Mouse (Mus musculus) stomach, embryonic 14.5 days (tissue): Measurements from ENCODE around the gene Tubgcp5. TPM values are rescaled to one million over a fixed set of nuclear protein-coding genes. Genes with fewer than 3 reads are reported as not detected.

Experiments used
- ATAC-seq: fragments of 200-750 bp; cut with Nextera tagmentation; 2 replicates; pipeline ENCODE4 v1.8.0; 2017; ENCODE audit warnings: low read depth, moderate TSS enrichment; ENCODE audit not compliant: insufficient number of reproducible peaks, insufficient read depth, low FRiP score
- H3K27ac ChIP-seq: fragments of 300-500 bp; sonication (generic); 2 replicates; pipeline ENCODE4 v1.5.1; 2014; ENCODE audit warnings: mild to moderate bottlenecking, low read length, moderate library complexity, mixed read lengths
- H3K27me3 ChIP-seq: fragments of 300-500 bp; sonication (generic); 2 replicates; pipeline ENCODE4 v1.6.1; 2014; ENCODE audit warnings: low read length, control low read depth, mixed read lengths; ENCODE audit not compliant: control insufficient read depth, insufficient read depth
- H3K36me3 ChIP-seq: fragments of 300-500 bp; sonication (generic); 2 replicates; pipeline ENCODE4 v1.6.1; 2014; ENCODE audit warnings: mild to moderate bottlenecking, control low read depth, low read length, moderate library complexity, mixed read lengths; ENCODE audit not compliant: control insufficient read depth, insufficient read depth
- H3K4me1 ChIP-seq: fragments of 300-500 bp; sonication (generic); 2 replicates; pipeline ENCODE4 v1.6.1; 2014; ENCODE audit warnings: low read length, control low read depth, mixed read lengths; ENCODE audit not compliant: control insufficient read depth, insufficient read depth
- H3K4me2 ChIP-seq: fragments of 300-500 bp; sonication (generic); replicated peaks from 2 replicates; pipeline ENCODE4 v1.6.1; 2014; ENCODE audit warnings: low read depth, low read length, control low read depth
- H3K4me3 ChIP-seq: fragments of 300-500 bp; sonication (generic); 2 replicates; pipeline ENCODE4 v1.5.1; 2014; ENCODE audit warnings: low read depth, low read length, control low read depth
- H3K9ac ChIP-seq: fragments of 300-500 bp; sonication (generic); replicated peaks from 2 replicates; pipeline ENCODE4 v1.6.1; 2014; ENCODE audit warnings: low read depth, mild to moderate bottlenecking, control low read depth, low read length, moderate library complexity, mixed read lengths
- H3K9me3 ChIP-seq: fragments of 300-500 bp; sonication (generic); 2 replicates; pipeline ENCODE4 v1.6.1; 2016; ENCODE audit warnings: low read depth, low read length, control low read depth; ENCODE audit not compliant: control insufficient read depth
- WGBS: fragments of 180-500 bp; shearing (Covaris S2); extraction: QIAGEN DNeasy Blood & Tissue Kit; methylation state at CpG from one replicate; pipeline ENCODE4 v1.1.7; 2014; 5-methylcytosine and 5-hydroxymethylcytosine counted together
- polyA plus RNA-seq: library from polyadenylated mRNA; unstranded; fragments of >200 nt; fragmentation: Nextera tagmentation; extraction: Ambion mirVana; gene quantifications from 2 replicates; pipeline ENCODE4 v1.2.1, GENCODE M21; 2014

Gene Tubgcp5
- polyA plus RNA-seq, result 36.1 and 37.0 TPM in 2 replicates

- Histone ChIP-seq H3K9me3 (no peaks in the 10 kb centered on the region), H3K9ac (peak within 1 kb of the TSS; percentile 89), H3K4me3 (peak within 1 kb of the TSS; percentile 76), H3K4me2 (peak within 1 kb of the TSS; percentile 74), H3K27me3 (no peaks in the 10 kb centered on the region), H3K4me1 (peaks cover 6% of the 10 kb centered on the region), H3K27ac (peak within 1 kb of the TSS; percentile 74), H3K36me3 (peaks cover 24% of the 10 kb centered on the region)
- under 1% methylated on average over 51 of the region's 51 CpGs for WGBS
- ATAC-seq, result peak; percentile 100
These were observed at the start of gene Tubgcp5 for GRCm38 (mm10) chr7:55793952-55794603. TSS of gene Tubgcp5 (plus strand) at chr7:55794154.

- no peaks in the 10 kb centered on the region for H3K4me1 ChIP-seq
- ATAC-seq, result no peak
- H3K4me2 ChIP-seq, result no peak overlapping the region
- H3K36me3 ChIP-seq, result no peaks in the 10 kb centered on the region
- H3K9me3 ChIP-seq, result no peaks in the 10 kb centered on the region
- no peak overlapping the region for H3K9ac ChIP-seq
- H3K4me3 ChIP-seq, result no peak overlapping the region
- no peaks in the 10 kb centered on the region for H3K27me3 ChIP-seq
- 67% methylated on average over 10 of the region's 10 CpGs for WGBS
- no peak overlapping the region for H3K27ac ChIP-seq
These were observed 49.3 kb upstream of the Tubgcp5 start for GRCm38 (mm10) chr7:55744566-55745220.

- no peaks in the 10 kb centered on the region for H3K27me3 ChIP-seq
- ATAC-seq, result no peak
- H3K9ac ChIP-seq, result no peak overlapping the region
- H3K36me3 ChIP-seq, result no peaks in the 10 kb centered on the region
- H3K4me1 ChIP-seq, result no peaks in the 10 kb centered on the region
- WGBS, result 64% methylated on average over 3 of the region's 3 CpGs
- no peaks in the 10 kb centered on the region for H3K9me3 ChIP-seq
- no peak overlapping the region for H3K27ac ChIP-seq
- H3K4me3 ChIP-seq, result no peak overlapping the region
- H3K4me2 ChIP-seq, result no peak overlapping the region
These were observed 43.1 kb upstream of the Tubgcp5 start for GRCm38 (mm10) chr7:55750841-55751240.

- no peak for ATAC-seq
- H3K9me3 ChIP-seq, result no peaks in the 10 kb centered on the region
- H3K27ac ChIP-seq, result no peak overlapping the region
- no peaks in the 10 kb centered on the region for H3K36me3 ChIP-seq
- no peaks in the 10 kb centered on the region for H3K4me1 ChIP-seq
- 59% methylated on average over 3 of the region's 3 CpGs for WGBS
- no peak overlapping the region for H3K4me2 ChIP-seq
- H3K4me3 ChIP-seq, result no peak overlapping the region
- H3K27me3 ChIP-seq, result no peaks in the 10 kb centered on the region
- no peak overlapping the region for H3K9ac ChIP-seq
These were observed 34.6 kb upstream of the Tubgcp5 start for GRCm38 (mm10) chr7:55759346-55759745.

GRCm38 (mm10) chr7:55767926-55768325, 26.0 kb upstream of the Tubgcp5 start, which contains the start of gene Siglech:
TSS of gene Siglech (plus strand) at chr7:55768178.
- ATAC-seq, result no peak
- 35% methylated on average over 3 of the region's 3 CpGs for WGBS
- no peak within 1 kb of the TSS for H3K9ac ChIP-seq
- no peak within 1 kb of the TSS for H3K27ac ChIP-seq
- H3K4me1 ChIP-seq, result no peaks in the 10 kb centered on the region
- H3K4me2 ChIP-seq, result no peak within 1 kb of the TSS
- H3K4me3 ChIP-seq, result no peak within 1 kb of the TSS
- H3K36me3 ChIP-seq, result no peaks in the 10 kb centered on the region
- H3K27me3 ChIP-seq, result no peaks in the 10 kb centered on the region
- H3K9me3 ChIP-seq, result no peaks in the 10 kb centered on the region

- H3K27me3 ChIP-seq, result no peaks in the 10 kb centered on the region
- H3K9ac ChIP-seq, result no peak overlapping the region
- H3K4me2 ChIP-seq, result no peak overlapping the region
- no peak for ATAC-seq
- H3K4me3 ChIP-seq, result no peak overlapping the region
- WGBS, result 39% methylated on average over 4 of the region's 4 CpGs
- no peaks in the 10 kb centered on the region for H3K36me3 ChIP-seq
- no peaks in the 10 kb centered on the region for H3K4me1 ChIP-seq
- no peak overlapping the region for H3K27ac ChIP-seq
- H3K9me3 ChIP-seq, result no peaks in the 10 kb centered on the region
These were observed 13.9 kb upstream of the Tubgcp5 start for GRCm38 (mm10) chr7:55780011-55780410.

GRCm38 (mm10) chr7:55782493-55782892, 11.5 kb upstream of the Tubgcp5 start:
- ATAC-seq, result no peak
- H3K4me3 ChIP-seq, result no peak overlapping the region
- no peaks in the 10 kb centered on the region for H3K4me1 ChIP-seq
- H3K9ac ChIP-seq, result no peak overlapping the region
- H3K4me2 ChIP-seq, result no peak overlapping the region
- H3K36me3 ChIP-seq, result no peaks in the 10 kb centered on the region
- WGBS, result 56% methylated on average over 3 of the region's 3 CpGs
- no peaks in the 10 kb centered on the region for H3K27me3 ChIP-seq
- H3K27ac ChIP-seq, result no peak overlapping the region
- H3K9me3 ChIP-seq, result no peaks in the 10 kb centered on the region

GRCm38 (mm10) chr7:55784580-55784979, 9.4 kb upstream of the Tubgcp5 start:
- no peaks in the 10 kb centered on the region for H3K4me1 ChIP-seq
- no peak for ATAC-seq
- no peak overlapping the region for H3K4me3 ChIP-seq
- no peaks in the 10 kb centered on the region for H3K36me3 ChIP-seq
- 34% methylated on average over 3 of the region's 3 CpGs for WGBS
- H3K9ac ChIP-seq, result no peak overlapping the region
- H3K4me2 ChIP-seq, result no peak overlapping the region
- H3K27me3 ChIP-seq, result no peaks in the 10 kb centered on the region
- H3K9me3 ChIP-seq, result no peaks in the 10 kb centered on the region
- no peak overlapping the region for H3K27ac ChIP-seq
